8 mouse cellular contexts compared by ENCODE assay signal in the genomic region with DNA sequence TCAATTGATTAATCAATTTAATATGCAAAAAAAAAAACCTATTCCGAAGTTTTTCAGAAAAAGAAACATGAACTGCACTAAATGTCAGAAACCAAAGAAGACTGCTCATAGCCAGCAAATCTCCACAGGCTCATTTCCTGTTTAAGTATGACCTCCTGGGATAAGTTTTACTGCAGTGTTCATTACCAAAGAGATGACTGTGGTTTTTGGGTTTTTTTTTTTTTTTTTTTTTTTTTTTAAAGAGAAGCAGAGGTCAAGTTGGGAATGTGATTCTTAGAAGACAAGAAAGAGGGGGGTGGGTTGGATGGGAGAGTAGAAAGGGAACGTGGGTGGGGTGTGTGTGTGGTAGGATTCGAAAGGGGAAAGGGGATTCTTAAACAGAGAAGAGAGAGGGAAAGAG. TPM values are rescaled to one million over a fixed set of nuclear protein-coding genes. Genes with fewer than 3 reads are reported as not detected.
DNase-seq lines count a peak whose midpoint lies in the region; ATAC-seq lines count a peak whose summit lies in the region.

No protein-coding gene starts in this region.

- ATAC-seq in erythroblast, adult 5-6 weeks (replicated peaks; ENCODE audit: low FRiP score, poor library complexity, severe bottlenecking), result no peak
- ATAC-seq in forebrain, embryonic 15.5 days (replicated peaks), result no peak
- ATAC-seq in liver, embryonic 16.5 days (ENCODE audit: low read depth), result no peak

- no peak overlapping the region for H3K27ac ChIP-seq in forebrain, embryonic 15.5 days (replicated peaks)
- peak overlapping the region; percentile 89 for H3K27ac ChIP-seq in liver, embryonic 16.5 days (ENCODE audit: low read length)

- peaks cover 57% of the 10 kb centered on the region for H3K4me1 ChIP-seq in erythroblast, embryonic 14.5 days (ENCODE audit: control insufficient read depth)
- peaks cover 26% of the 10 kb centered on the region for H3K4me1 ChIP-seq in forebrain, embryonic 15.5 days
- H3K4me1 ChIP-seq in liver, embryonic 16.5 days (ENCODE audit: control insufficient read depth, low read depth, low read length), result peaks cover 15% of the 10 kb centered on the region

- 31% methylated on average over 3 of the region's 3 CpGs for WGBS in forebrain, embryonic 15.5 days
- WGBS in liver, embryonic 16.5 days (ENCODE audit: insufficient replicate concordance), result 18% methylated on average over 3 of the region's 3 CpGs

- peak overlapping the region; percentile 84 for H3K4me2 ChIP-seq in forebrain, embryonic 15.5 days (replicated peaks)
- peak overlapping the region; percentile 89 for H3K4me2 ChIP-seq in liver, embryonic 16.5 days (ENCODE audit: low read depth, low read length)

- H3K27me3 ChIP-seq in erythroblast, embryonic 14.5 days (ENCODE audit: control insufficient read depth), result peaks cover 6% of the 10 kb centered on the region
- no peaks in the 10 kb centered on the region for H3K27me3 ChIP-seq in forebrain, embryonic 15.5 days
- no peaks in the 10 kb centered on the region for H3K27me3 ChIP-seq in liver, embryonic 16.5 days (ENCODE audit: control insufficient read depth, insufficient read depth, low read depth, low read length)

- peak overlapping the region; percentile 88 for H3K4me3 ChIP-seq in erythroblast, embryonic 14.5 days (replicated peaks)
- peak overlapping the region; percentile 72 for H3K4me3 ChIP-seq in forebrain, embryonic 15.5 days
- peak overlapping the region; percentile 88 for H3K4me3 ChIP-seq in liver, embryonic 16.5 days (ENCODE audit: low read depth, low read length)

- DNase-seq in 3T3-L1 (ENCODE audit: low read depth, low spot score), result peak; percentile 60
- DNase-seq in ovary, adult 18-20 months (ENCODE audit: low spot score), result no peak
- no peak for DNase-seq in urinary bladder, postnatal 10 days (ENCODE audit: low spot score)
- no peak for DNase-seq in natural killer cell, adult 2 months (ENCODE audit: low spot score in 2 of 2)

- no peaks in the 10 kb centered on the region for H3K36me3 ChIP-seq in erythroblast, embryonic 14.5 days (ENCODE audit: control insufficient read depth)
- H3K36me3 ChIP-seq in forebrain, embryonic 15.5 days, result no peaks in the 10 kb centered on the region
- H3K36me3 ChIP-seq in liver, embryonic 16.5 days (ENCODE audit: control insufficient read depth, insufficient read depth), result no peaks in the 10 kb centered on the region

- H3K9me3 ChIP-seq in erythroblast, embryonic 14.5 days (ENCODE audit: control insufficient read depth, low read length), result no peaks in the 10 kb centered on the region
- H3K9me3 ChIP-seq in forebrain, embryonic 15.5 days, result no peaks in the 10 kb centered on the region
- H3K9me3 ChIP-seq in liver, embryonic 16.5 days (replicated peaks; ENCODE audit: control insufficient read depth, low read length), result no peaks in the 10 kb centered on the region

- H3K9ac ChIP-seq in forebrain, embryonic 15.5 days (replicated peaks), result peak overlapping the region; percentile 84
- peak overlapping the region; percentile 86 for H3K9ac ChIP-seq in liver, embryonic 16.5 days (ENCODE audit: low read depth, low read length)

RNA-seq across cellular contexts. Expression of a gene that starts 1.1 kb away (rescaled TPM):
- polyA plus RNA-seq in erythroblast, embryonic 14.5 days (2012), result 0.56 and 0.65 TPM in 2 replicates
- 17.6 and 20.4 TPM in 2 replicates for total RNA-seq in erythroblast, adult 5-6 weeks (2015; ENCODE audit: low replicate concordance)
- 17.0 and 18.7 TPM in 2 replicates for total RNA-seq in erythroblast, adult 5-6 weeks (2017; ENCODE audit: low replicate concordance)
- 99.1 and 107 TPM in 2 replicates for polyA plus RNA-seq in forebrain, embryonic 15.5 days (2015; fragmentation: Nextera tagmentation; extraction: Ambion mirVana)
- 26.2 and 28.2 TPM in 2 replicates for polyA plus RNA-seq in liver, embryonic 16.5 days (2015; fragmentation: Nextera tagmentation; extraction: Ambion mirVana)

RNA-seq across cellular contexts. Expression of a gene that starts 52.8 kb away (rescaled TPM):
- polyA plus RNA-seq in erythroblast, embryonic 14.5 days (2012), result not detected in 2 replicates
- total RNA-seq in erythroblast, adult 5-6 weeks (2015; ENCODE audit: low replicate concordance), result not detected in 2 replicates
- not detected in 2 replicates for total RNA-seq in erythroblast, adult 5-6 weeks (2017; ENCODE audit: low replicate concordance)
- 233 and 250 TPM in 2 replicates for polyA plus RNA-seq in forebrain, embryonic 15.5 days (2015; fragmentation: Nextera tagmentation; extraction: Ambion mirVana)
- polyA plus RNA-seq in liver, embryonic 16.5 days (2015; fragmentation: Nextera tagmentation; extraction: Ambion mirVana), result 0.14 and 0.28 TPM in 2 replicates

Comparison
In these comparisons a context has a peak if more than half of its experiments do, and no peak if none do; other contexts are left out.
1. RNA of a gene that starts 1.1 kb away (polyA plus RNA-seq): 99.1 to 107 TPM in forebrain, embryonic 15.5 days and 26.2 to 28.2 TPM in liver, embryonic 16.5 days; 0.56 to 0.65 TPM in erythroblast, embryonic 14.5 days; every median in the first group is over 10 times any median in the second.
2. RNA of a gene that starts 52.8 kb away (polyA plus RNA-seq): 233 to 250 TPM in forebrain, embryonic 15.5 days; 0.14 to 0.28 TPM in liver, embryonic 16.5 days and not detected in erythroblast, embryonic 14.5 days; every median in the first group is over 100 times any median in the second.
3. Peak in every context shown above with its lines, with median percentiles within 50 percentile points of each other: H3K4me3 ChIP-seq.